Mouse (Mus musculus): ENCODE measurements around the gene Rack1. TPM values are rescaled to one million over a fixed set of nuclear protein-coding genes. Genes with fewer than 3 reads are reported as not detected.
A peak's percentile ranks its signal among the peaks of the same experiment; 100 is the strongest.

Gene Rack1
- polyA plus RNA-seq, 1 experiment from 2014 or later = 661 TPM

GRCm38 (mm10) chr11:48775483-48775882 is 24.6 kb upstream of the Rack1 start:
- Histone ChIP-seq H3K9me3 (ENCODE audit: control insufficient read depth, low read length) (no peaks in the 10 kb centered on the region), H3K4me3 (ENCODE audit: low read depth, low read length) (no peak overlapping the region), H3K27me3 (ENCODE audit: control insufficient read depth, insufficient read depth, low read length) (no peaks in the 10 kb centered on the region), H3K4me2 (replicated peaks; ENCODE audit: low read depth, low read length) (no peak overlapping the region), H3K36me3 (ENCODE audit: control insufficient read depth, insufficient read depth, low read length) (no peaks in the 10 kb centered on the region), H3K9ac (ENCODE audit: low read depth, low read length) (no peak overlapping the region), H3K27ac (ENCODE audit: low read depth, low read length) (no peak overlapping the region), H3K4me1 (replicated peaks; ENCODE audit: control insufficient read depth, insufficient read depth, low read length) (no peaks in the 10 kb centered on the region)
- WGBS = 4% methylated on average over 7 of the region's 7 CpGs
- peak; percentile 78 for DNase-seq (ENCODE audit: low spot score)
- ATAC-seq (ENCODE audit: low FRiP score) = peak; percentile 36; the same call in 1 of the 2 replicates

- H3K36me3 ChIP-seq (ENCODE audit: control insufficient read depth, insufficient read depth, low read length) = no peaks in the 10 kb centered on the region
- WGBS = 44% methylated on average over 9 of the region's 9 CpGs
- DNase-seq (ENCODE audit: low spot score) (no peak), ATAC-seq (ENCODE audit: low FRiP score) (no peak)
- H3K9ac ChIP-seq (ENCODE audit: low read depth, low read length) = no peak overlapping the region
- no peaks in the 10 kb centered on the region for H3K27me3 ChIP-seq (ENCODE audit: control insufficient read depth, insufficient read depth, low read length)
- no peak overlapping the region for H3K4me2 ChIP-seq (replicated peaks; ENCODE audit: low read depth, low read length)
- no peaks in the 10 kb centered on the region for H3K9me3 ChIP-seq (ENCODE audit: control insufficient read depth, low read length)
- H3K4me1 ChIP-seq (replicated peaks; ENCODE audit: control insufficient read depth, insufficient read depth, low read length) = no peaks in the 10 kb centered on the region
- H3K4me3 ChIP-seq (ENCODE audit: low read depth, low read length) = no peak overlapping the region
- no peak overlapping the region for H3K27ac ChIP-seq (ENCODE audit: low read depth, low read length)
These were observed 23.5 kb upstream of the Rack1 start for GRCm38 (mm10) chr11:48776664-48777063.

GRCm38 (mm10) chr11:48777303-48777702 is 22.8 kb upstream of the Rack1 start:
- Histone ChIP-seq H3K27me3 (ENCODE audit: control insufficient read depth, insufficient read depth, low read length) (no peaks in the 10 kb centered on the region), H3K4me1 (replicated peaks; ENCODE audit: control insufficient read depth, insufficient read depth, low read length) (no peaks in the 10 kb centered on the region), H3K9ac (ENCODE audit: low read depth, low read length) (no peak overlapping the region), H3K4me3 (ENCODE audit: low read depth, low read length) (no peak overlapping the region), H3K36me3 (ENCODE audit: control insufficient read depth, insufficient read depth, low read length) (no peaks in the 10 kb centered on the region), H3K9me3 (ENCODE audit: control insufficient read depth, low read length) (no peaks in the 10 kb centered on the region), H3K27ac (ENCODE audit: low read depth, low read length) (no peak overlapping the region), H3K4me2 (replicated peaks; ENCODE audit: low read depth, low read length) (no peak overlapping the region)
- ATAC-seq (ENCODE audit: low FRiP score) (no peak), DNase-seq (ENCODE audit: low spot score) (no peak)
- 89% methylated on average over 9 of the region's 9 CpGs for WGBS

- Histone ChIP-seq H3K4me3 (ENCODE audit: low read depth, low read length) (no peak overlapping the region), H3K36me3 (ENCODE audit: control insufficient read depth, insufficient read depth, low read length) (no peaks in the 10 kb centered on the region), H3K9ac (ENCODE audit: low read depth, low read length) (no peak overlapping the region), H3K27ac (ENCODE audit: low read depth, low read length) (no peak overlapping the region), H3K27me3 (ENCODE audit: control insufficient read depth, insufficient read depth, low read length) (no peaks in the 10 kb centered on the region), H3K4me1 (replicated peaks; ENCODE audit: control insufficient read depth, insufficient read depth, low read length) (no peaks in the 10 kb centered on the region), H3K9me3 (ENCODE audit: control insufficient read depth, low read length) (no peaks in the 10 kb centered on the region), H3K4me2 (replicated peaks; ENCODE audit: low read depth, low read length) (no peak overlapping the region)
- no peak for ATAC-seq (ENCODE audit: low FRiP score)
- 41% methylated on average over 7 of the region's 7 CpGs for WGBS
- peak; percentile 58 for DNase-seq (ENCODE audit: low spot score)
These were observed 20.7 kb upstream of the Rack1 start for GRCm38 (mm10) chr11:48779450-48779849.

GRCm38 (mm10) chr11:48782243-48782642 is 17.9 kb upstream of the Rack1 start:
- 82% methylated on average over 4 of the region's 4 CpGs for WGBS
- Histone ChIP-seq H3K4me2 (replicated peaks; ENCODE audit: low read depth, low read length) (no peak overlapping the region), H3K4me3 (ENCODE audit: low read depth, low read length) (no peak overlapping the region), H3K27ac (ENCODE audit: low read depth, low read length) (no peak overlapping the region), H3K4me1 (replicated peaks; ENCODE audit: control insufficient read depth, insufficient read depth, low read length) (no peaks in the 10 kb centered on the region), H3K9me3 (ENCODE audit: control insufficient read depth, low read length) (no peaks in the 10 kb centered on the region), H3K27me3 (ENCODE audit: control insufficient read depth, insufficient read depth, low read length) (no peaks in the 10 kb centered on the region), H3K36me3 (ENCODE audit: control insufficient read depth, insufficient read depth, low read length) (no peaks in the 10 kb centered on the region), H3K9ac (ENCODE audit: low read depth, low read length) (no peak overlapping the region)
- ATAC-seq (ENCODE audit: low FRiP score) (no peak), DNase-seq (ENCODE audit: low spot score) (no peak)

GRCm38 (mm10) chr11:48787455-48788211 is 12.5 kb upstream of the Rack1 start:
- ATAC-seq (ENCODE audit: low FRiP score) = peak; percentile 59
- Histone ChIP-seq H3K9me3 (ENCODE audit: control insufficient read depth, low read length) (no peaks in the 10 kb centered on the region), H3K4me3 (ENCODE audit: low read depth, low read length) (peak overlapping the region; percentile 35), H3K4me2 (replicated peaks; ENCODE audit: low read depth, low read length) (no peak overlapping the region; the same call in 1 of the 2 replicates), H3K36me3 (ENCODE audit: control insufficient read depth, insufficient read depth, low read length) (no peaks in the 10 kb centered on the region), H3K27ac (ENCODE audit: low read depth, low read length) (no peak overlapping the region), H3K4me1 (replicated peaks; ENCODE audit: control insufficient read depth, insufficient read depth, low read length) (no peaks in the 10 kb centered on the region), H3K9ac (ENCODE audit: low read depth, low read length) (no peak overlapping the region), H3K27me3 (ENCODE audit: control insufficient read depth, insufficient read depth, low read length) (no peaks in the 10 kb centered on the region)
- DNase-seq (ENCODE audit: low spot score) = peak; percentile 54
- WGBS = 56% methylated on average over 10 of the region's 10 CpGs

- peak; percentile 85 for DNase-seq (ENCODE audit: low spot score)
- Histone ChIP-seq H3K27ac (ENCODE audit: low read depth, low read length) (no peak overlapping the region), H3K4me1 (replicated peaks; ENCODE audit: control insufficient read depth, insufficient read depth, low read length) (no peaks in the 10 kb centered on the region), H3K4me3 (ENCODE audit: low read depth, low read length) (peak overlapping the region; percentile 35), H3K4me2 (replicated peaks; ENCODE audit: low read depth, low read length) (peak overlapping the region; percentile 24), H3K9ac (ENCODE audit: low read depth, low read length) (peak overlapping the region; percentile 47; the same call in 1 of the 2 replicates), H3K27me3 (ENCODE audit: control insufficient read depth, insufficient read depth, low read length) (no peaks in the 10 kb centered on the region), H3K9me3 (ENCODE audit: control insufficient read depth, low read length) (no peaks in the 10 kb centered on the region), H3K36me3 (ENCODE audit: control insufficient read depth, insufficient read depth, low read length) (no peaks in the 10 kb centered on the region)
- ATAC-seq (ENCODE audit: low FRiP score) = peak; percentile 75
- 16% methylated on average over 16 of the region's 16 CpGs for WGBS
These were observed 11.6 kb upstream of the Rack1 start for GRCm38 (mm10) chr11:48788311-48789089.

- DNase-seq (ENCODE audit: low spot score) (no peak), ATAC-seq (ENCODE audit: low FRiP score) (no peak)
- Histone ChIP-seq H3K9me3 (ENCODE audit: control insufficient read depth, low read length) (no peaks in the 10 kb centered on the region), H3K4me3 (ENCODE audit: low read depth, low read length) (no peak overlapping the region), H3K36me3 (ENCODE audit: control insufficient read depth, insufficient read depth, low read length) (no peaks in the 10 kb centered on the region), H3K27me3 (ENCODE audit: control insufficient read depth, insufficient read depth, low read length) (no peaks in the 10 kb centered on the region), H3K4me1 (replicated peaks; ENCODE audit: control insufficient read depth, insufficient read depth, low read length) (no peaks in the 10 kb centered on the region), H3K4me2 (replicated peaks; ENCODE audit: low read depth, low read length) (no peak overlapping the region), H3K27ac (ENCODE audit: low read depth, low read length) (no peak overlapping the region), H3K9ac (ENCODE audit: low read depth, low read length) (no peak overlapping the region)
- 84% methylated on average over 5 of the region's 5 CpGs for WGBS
These were observed 10.9 kb upstream of the Rack1 start for GRCm38 (mm10) chr11:48789215-48789614.

Measured in hindbrain, embryonic 11.5 days (tissue).